Mouse (Mus musculus) kidney, adult 9 months (tissue): ENCODE measurements around the gene Foxp1.

Experiments
- DNase-seq: peaks from one replicate; pipeline ENCODE4 v3.0.0; 2022

Gene Foxp1

DNA sequence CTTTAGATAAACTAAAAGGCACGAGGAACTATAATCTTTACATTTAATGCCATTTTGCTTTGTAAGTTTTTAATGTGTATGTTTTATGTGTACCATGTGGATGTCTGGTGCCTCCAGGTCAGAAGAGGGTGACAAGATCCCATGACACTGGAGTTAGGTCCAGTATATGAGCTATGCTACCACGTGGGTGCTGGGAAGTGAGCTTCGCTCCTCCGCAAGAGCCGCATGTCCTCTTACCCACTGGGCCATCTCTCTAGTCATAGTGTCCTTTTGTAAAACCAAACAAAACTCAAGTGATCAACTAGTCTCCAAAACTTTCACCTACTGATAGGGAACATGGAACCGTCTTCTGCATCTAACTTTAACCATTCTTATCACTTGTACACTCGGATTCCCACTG is 542.5 kb downstream of the Foxp1 start:
- no peak for DNase-seq

DNA sequence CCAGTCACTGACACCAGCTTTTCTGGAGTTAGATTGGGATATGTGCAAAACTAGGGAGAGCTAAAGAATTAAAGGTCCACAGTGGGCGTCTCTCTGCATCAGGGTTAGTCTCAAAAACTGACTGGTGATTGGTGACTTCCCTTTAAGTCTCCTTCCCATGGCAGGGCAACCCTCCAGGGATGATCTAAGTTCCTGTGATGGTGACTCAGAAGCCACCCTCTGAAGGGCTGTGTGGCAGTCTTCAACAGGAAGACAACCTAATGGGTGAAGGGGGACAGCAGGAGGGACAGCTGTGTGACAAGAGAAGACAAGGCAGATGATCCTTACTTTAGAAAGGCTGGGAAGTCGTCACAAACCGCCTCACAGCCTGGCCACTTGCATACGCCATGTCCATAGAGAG is 544.7 kb downstream of the Foxp1 start:
- no peak for DNase-seq

DNA sequence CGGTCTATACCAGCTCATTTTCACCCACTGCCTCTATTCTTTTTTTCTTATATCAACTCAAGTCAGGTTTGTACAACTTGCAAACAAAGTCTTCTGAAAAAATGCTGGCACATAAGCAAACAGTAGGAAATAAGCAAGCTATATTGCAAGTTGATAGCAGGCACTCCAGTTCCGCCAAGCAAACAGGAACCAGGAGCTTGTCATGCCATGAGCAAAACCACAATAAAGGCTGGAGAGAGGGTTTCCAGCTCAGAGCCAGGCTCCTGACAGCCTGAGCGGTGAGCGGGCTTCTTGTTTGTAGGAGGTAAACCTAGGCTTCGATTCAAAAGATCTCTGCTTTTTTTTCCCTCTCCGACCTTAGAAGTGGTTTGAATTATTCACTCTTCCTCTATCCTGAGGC is 546.6 kb downstream of the Foxp1 start:
- DNase-seq: no peak

DNA sequence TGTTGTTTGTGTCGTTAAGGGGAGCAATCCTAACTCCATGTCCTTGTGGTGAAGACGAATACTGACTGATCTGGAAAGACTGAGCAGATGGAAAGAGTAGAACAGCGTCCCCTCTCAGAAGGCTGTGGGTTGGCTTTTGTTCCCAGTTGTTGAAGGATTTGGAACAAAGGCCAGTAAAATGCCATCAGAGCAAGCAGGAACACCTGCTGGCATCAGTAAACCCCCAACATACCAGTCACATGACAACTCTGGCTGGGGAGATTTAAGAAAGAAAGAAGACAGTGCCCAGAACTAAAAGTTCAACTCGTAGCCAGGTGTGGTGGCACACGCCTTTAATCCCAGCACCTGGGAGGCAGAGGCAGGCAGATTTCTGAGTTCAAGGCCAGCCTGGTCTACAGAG is 549.1 kb downstream of the Foxp1 start:
- no peak for DNase-seq

DNA sequence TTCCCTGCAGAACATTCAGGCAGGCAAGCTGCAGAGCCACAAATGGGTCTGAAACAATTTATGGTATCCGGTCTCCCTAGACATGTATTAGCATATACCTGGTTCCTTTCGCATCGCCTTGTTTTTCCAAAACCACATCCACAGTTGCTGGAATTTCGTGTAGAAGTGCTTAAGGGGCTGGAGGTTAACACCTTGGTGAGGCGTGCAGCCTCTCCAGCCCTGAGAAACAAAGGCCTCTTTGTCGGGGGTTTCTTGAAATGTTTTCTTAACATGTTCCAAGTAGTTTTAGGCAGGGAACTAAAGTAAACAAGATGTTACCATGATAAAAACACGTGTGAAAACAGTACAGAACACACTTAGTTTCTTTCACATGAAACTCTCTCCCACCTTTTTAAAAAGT is 550.1 kb downstream of the Foxp1 start:
- DNase-seq: no peak

DNA sequence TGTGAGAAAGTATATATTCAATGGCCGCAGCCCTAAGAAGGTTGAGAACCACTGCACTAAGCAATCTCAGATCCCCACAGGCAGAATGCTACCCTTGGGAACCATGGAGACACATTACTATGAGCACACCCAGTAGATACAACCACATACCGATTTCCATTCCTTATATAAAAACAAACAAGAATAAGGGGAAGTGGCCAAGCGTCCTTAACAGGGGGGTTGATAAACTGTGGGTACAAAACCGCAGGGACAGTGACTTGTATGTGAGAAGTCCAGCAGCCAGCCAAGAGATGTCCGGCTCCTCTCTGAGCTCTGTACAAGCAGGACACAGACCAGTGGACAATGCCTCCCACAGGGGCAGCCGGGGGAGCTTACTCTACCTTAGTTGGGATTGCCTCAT is 563.2 kb downstream of the Foxp1 start:
- DNase-seq: no peak

DNA sequence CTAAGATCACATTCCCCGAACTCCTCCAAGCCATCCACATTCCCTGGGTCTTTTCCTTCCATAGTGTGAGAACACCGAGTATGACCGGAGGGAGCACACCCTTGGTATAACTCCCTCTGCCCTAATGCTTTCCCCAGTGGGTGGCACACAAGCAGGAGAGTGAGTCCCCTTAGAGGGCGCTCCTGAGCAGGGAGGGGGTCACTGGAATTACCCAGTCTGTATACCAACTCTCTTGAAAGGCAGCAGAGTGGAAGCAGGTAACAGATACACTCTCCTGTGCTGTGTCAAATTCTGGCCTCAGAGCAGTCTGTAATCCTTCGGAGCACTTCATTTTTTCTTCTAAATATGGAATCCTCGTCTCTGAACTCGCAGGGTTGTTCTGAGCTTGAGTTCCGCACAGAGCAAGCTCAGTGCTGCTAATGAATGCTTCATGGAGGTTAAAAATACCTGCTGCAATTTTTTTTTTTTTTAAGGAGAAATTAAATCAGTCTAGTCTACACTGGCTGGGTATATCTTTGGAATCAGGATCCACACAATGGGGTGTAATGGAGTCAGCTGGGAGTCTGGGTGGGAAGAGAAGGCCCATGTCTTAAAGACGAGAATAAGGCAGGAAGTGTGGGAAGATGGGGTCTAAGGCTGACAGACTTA is 565.9 kb downstream of the Foxp1 start:
- no peak for DNase-seq

DNA sequence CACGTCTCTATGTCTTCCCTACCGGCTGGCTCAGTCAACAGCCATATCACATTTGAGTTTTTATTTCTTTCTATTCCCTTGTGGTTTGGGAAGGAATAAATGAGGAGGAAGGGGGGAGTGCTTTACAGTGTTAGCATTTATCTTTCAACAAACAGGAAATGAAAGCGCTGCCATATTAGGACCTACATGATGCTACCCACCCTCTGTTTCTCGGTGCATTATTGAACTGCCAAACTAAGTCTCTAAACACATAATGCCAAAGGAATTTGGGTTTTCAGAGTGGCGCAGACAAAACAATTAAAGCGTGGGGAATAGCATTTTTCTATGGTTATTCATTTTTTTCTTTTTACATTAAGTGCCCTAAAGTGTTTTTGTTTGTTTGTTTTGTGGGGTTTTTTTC is 566.8 kb downstream of the Foxp1 start:
- no peak for DNase-seq

DNA sequence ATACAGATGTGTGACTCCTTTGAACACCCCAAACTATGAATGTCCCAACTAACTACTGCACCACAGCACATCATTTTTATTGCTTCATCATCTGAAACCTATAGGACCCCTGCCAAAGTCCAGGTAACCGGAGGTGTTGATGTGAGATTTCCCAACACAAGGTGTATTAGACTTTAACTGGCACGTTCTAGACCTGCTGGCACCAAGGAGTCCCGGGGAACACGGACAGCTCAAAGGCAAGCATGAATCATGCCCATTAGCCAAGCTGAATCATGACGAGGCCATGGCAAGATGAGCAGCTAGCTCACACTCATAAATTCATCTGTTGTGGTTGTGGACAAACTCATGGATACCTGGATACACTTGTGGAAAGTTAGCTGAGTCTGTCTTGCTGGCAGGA is 568.1 kb downstream of the Foxp1 start:
- no peak for DNase-seq

DNA sequence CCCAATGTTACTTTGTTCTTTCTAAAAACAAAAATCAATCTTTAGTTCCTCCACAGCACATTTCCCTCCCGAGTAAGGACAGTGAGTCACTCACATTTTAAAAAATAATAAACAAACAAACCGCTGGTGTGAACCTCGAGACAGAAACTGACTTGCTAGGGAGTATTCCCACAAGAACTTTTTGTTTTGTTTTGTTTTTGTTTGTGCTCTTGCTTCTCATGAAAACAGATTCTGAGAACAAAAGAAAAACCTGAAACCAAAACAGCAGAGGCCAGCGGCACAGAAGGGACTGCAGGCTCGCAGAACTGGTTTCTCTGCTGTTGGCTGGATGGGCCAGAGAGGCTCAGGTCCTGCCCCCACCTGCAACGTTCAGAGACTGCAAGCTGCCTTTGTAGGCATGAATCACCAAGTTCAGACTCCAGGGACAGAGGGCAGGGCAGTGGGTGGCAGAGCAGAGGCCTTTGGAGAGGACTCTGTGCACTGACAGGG is 572.8 kb downstream of the Foxp1 start:
- DNase-seq: peak; percentile 54

DNA sequence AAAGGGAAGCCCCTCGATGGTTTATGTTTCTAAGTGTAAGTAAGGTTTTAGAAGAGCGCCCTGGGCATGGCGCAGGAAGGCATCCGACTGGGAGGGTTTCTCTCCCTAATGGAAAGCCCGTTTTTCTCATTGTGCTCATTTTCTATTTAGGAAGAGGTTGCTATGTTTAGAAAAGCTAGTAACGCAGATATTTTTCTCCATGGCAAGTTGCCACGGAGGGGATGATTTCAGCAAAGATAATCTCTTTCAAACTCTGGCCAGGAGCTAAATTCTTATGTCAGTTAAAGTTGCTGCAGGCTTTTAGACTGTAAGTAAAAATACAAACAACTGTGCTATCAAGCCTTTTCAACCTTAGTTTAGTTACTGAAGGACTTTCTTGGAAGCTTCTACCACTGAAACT is 573.2 kb downstream of the Foxp1 start:
- DNase-seq: peak; percentile 24

DNA sequence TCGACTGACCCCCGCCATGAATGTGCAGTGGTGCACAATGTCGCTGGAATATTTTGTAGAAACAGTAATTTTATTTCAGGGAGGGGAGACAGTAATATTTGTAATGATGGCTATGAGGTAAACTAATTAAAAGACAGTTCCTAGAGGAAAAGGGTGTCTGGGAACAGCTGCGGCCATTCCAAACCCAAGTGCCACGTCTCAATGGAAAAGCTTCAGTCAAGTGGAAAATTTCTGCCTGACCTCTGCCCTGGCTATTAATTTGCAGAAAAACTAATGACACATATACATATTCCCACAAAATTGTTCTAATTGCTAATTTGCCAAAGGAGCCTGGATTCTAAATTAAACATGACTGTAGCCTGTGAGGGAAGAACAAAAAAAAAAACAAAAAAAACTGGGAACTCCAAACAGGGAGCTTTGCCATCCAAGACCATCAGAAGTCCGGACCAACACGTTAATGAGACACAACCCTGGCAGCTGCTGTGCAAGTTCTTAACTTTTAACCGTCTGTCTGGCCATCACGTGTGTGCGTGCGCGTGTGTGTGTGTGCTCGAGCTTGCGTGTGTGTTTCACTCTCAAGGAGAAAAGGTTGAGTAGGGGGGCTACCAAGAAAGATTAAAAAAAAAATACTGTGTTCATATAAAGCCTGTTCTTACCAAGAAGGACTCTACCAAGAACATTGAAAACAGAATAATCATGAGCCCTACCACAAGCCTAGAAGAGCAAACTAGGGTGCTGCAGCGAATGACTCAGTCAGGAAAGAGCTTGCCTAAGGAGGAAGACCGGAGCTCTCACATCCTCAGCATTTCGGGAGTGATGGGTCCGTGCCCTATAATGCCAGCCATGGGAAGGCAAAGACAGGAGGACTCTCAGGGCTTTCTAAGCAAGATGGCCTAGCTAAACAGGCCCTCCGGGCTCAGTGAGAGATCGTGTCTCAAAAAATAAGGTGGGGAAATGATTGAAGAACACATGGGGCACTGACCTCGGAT is 574.1 kb downstream of the Foxp1 start:
- DNase-seq: no peak

DNA sequence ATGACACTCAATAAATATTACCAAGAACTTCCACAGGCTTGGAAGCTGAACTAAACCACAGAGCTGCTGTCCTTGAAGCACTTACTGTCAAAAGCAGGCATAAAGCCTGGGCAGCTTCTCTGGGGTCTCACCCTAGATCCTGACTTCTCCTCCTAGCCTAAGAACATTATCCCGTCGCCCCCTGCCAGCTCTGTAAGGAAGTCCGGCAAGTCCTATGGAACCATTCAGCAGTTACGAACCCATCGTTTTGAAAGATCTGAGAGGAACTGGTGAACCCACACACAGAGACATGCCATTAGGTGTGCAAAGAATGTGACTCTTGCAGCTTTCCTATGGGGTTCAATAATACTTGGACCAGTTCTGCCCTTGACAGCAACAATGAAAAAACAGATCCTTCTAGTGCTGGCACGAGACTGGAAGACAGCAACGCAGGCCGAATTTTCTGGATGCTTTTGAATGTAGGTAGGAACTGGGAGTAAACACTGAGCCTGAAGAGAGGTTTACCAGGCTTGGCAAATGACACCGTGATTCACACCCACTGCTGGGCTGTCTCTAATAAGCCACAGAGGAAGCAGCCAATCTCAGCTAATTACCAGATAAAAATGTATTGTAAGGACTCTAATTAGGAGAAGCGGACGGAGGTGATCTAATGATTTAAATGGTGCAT is 574.9 kb downstream of the Foxp1 start:
- DNase-seq: no peak

DNA sequence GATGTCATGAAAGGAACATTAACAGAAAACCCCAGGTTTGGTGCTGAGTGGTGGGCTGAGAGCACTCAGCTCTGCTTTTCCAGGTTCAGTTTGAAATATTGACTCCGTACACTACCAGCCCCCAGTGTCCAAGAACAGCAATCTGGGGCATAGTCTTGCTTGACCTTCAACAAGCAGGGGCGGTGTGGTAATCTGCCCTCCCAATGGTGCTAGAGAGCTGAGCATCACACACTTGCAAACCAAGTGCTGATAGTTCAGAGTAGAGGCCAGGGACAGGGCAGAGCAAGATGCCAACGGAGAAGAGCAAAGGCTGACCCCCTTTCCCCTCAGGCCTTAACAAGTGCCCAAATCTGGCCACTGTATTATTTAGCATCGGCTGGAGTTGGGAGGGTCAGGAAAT is 575.8 kb downstream of the Foxp1 start:
- no peak for DNase-seq

DNA sequence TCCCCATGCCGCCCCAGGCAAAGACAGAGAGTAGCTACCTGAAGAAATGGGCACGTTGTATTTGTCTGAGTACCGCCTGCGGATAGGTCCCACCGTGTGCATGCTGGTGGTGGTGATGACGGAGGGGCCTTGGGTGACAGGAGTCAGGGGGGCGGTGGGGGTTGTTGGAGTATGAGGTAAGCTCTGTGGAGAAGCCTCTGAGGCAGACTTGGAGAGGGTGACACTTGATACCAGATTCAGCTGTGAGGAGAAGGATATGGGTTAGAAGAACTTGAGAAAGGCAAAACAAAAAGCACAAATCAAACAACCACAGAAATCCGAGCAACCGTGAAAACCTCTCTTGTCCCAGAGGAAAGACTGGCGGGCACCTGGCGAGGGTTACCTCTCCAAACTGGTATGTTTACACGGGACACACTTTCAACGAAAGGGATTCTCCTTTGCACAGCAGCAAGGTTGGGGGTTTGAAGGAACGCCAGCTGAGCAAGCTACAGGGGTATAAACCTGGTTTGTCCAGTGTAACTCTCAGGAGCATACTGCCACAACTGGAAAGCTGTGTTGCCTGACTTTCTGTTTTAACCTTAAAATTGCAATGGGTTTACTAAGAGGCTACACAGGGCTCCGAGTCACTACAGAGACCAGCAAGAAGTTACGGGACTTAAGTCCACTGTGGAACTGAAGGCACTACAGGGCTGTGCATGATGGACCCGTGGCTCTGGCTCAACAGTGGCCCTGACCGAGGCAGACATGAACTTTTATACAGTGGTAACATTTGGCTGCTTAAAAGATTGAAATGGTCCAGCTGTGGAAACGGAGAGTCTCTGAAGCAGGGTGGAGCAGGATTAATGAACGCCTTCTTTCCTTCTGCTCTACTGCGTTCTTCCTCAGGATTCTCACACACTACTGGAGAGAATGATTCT is 576.8 kb downstream of the Foxp1 start:
- DNase-seq: no peak

DNA sequence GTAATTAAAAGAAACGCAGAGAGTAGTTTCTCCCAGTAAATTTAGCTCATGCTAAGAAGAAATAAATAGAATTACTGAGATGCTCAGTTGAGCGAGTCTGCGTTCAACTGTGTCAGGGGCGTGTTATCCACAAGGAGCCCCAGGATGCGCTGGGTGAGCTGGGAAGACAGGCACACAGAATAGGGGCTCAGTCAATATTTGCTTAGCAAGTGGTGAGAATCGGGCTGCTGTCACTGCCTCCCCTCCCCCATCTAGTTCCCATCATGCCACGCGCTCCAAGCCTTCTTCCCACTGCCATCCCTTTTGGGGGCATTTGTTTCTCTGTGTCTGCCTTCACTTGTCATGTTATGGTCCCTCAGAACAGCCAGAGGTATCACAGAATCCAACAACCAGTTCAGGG is 584.2 kb downstream of the Foxp1 start:
- DNase-seq: no peak

DNA sequence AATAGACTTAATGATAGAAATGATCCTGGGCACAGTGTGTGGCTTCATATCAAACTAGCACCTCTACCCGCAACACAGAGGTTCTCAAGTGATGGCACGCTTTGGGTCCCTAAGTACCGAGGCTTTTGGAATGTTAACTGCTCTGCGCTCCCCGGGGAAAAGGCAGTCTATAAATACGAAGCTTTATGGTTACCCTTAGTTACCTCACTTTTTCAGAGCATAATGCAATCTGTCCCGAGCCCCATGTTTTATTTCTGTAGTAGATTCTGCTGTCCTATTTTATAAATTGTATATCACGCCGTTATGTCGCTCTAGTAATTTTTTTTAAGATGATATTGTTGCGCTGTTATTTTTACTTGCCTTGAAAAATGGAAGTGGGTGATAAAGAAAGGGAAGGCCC is 585.0 kb downstream of the Foxp1 start:
- no peak for DNase-seq

DNA sequence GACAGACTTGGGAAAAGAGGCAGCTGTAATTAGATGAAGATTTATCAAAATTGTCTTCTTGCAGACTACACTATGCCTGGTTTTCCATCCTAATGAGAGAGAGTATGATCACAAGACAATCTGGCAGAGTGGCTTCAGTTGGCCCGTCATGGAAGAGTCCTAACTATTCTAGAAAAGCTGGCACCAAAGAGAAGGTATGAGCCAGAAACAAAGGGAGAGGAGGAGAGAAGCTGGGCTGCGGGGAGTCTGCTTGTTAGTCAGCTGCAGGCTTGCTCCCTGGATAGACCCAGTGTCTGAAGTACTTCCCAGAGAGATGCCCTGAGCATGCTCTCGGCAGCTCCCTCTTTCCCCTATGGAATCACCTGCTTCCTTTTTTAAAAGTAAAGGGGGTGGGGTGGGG is 586.1 kb downstream of the Foxp1 start:
- DNase-seq: no peak

DNA sequence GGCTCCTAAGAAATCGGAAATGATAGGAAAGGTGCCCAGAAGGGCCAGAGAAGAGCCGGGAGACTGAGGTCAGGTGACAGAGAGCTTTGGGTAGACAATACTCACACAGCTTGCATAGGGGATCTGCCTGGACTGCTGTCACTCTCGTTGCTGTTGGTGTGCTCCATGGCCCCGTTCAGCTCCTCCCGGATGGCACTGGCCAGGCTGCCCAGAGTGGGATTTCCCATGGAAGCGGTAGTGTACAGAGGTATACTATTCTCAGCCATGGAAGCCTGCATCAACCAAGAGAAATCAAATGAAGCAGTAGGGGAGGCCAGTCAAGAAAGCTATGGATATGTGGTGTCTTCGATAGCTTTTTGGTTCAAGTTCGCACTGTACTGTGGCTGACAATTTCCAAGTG is 587.4 kb downstream of the Foxp1 start:
- DNase-seq: no peak

DNA sequence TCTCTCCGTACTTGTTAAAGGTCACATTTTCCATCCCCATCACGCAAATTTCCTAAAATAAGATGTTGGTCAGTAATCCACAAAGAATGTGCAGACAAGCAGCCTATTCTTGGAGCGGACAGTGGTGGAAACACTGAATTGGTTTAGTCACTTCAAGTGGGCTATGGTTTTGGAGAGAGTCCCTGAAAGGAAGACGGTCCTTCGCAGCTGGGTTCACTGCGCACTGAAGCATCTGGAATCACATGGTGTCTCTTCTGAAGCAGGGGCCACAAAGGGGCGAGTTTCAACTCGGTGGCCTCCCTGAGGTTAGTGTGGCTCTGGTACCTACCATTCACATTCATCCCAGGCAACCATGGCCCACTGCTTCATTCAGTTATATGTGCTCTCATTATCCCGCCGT is 588.1 kb downstream of the Foxp1 start:
- DNase-seq: no peak

DNA sequence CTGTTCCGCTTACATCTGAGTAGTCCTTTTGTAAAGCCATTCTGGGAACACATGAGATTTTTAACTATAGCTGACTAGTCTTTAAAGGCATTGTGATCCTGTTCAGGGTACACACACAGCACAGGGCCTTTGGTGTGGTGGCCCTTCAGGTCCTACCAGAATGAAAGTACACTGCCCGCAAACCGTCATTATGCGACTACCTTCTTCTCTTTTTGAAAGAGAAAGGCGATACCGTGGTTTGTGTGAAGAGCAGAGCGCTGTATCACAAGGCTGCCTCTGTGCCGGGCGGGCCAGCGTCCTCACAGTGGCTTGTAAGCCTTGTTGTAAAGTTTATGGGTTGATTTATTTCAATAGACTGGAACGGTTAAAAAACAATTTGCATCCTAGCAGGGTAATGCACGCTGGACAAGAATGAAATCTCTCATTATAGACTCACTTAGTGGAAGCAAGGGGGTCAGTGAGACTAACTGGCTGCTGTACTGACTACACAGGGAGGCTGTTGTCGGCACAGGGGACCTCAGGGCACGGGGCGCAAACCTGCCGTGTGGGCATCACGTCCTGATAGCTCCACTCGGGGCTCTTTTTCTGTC is 589.3 kb downstream of the Foxp1 start:
- no peak for DNase-seq

DNA sequence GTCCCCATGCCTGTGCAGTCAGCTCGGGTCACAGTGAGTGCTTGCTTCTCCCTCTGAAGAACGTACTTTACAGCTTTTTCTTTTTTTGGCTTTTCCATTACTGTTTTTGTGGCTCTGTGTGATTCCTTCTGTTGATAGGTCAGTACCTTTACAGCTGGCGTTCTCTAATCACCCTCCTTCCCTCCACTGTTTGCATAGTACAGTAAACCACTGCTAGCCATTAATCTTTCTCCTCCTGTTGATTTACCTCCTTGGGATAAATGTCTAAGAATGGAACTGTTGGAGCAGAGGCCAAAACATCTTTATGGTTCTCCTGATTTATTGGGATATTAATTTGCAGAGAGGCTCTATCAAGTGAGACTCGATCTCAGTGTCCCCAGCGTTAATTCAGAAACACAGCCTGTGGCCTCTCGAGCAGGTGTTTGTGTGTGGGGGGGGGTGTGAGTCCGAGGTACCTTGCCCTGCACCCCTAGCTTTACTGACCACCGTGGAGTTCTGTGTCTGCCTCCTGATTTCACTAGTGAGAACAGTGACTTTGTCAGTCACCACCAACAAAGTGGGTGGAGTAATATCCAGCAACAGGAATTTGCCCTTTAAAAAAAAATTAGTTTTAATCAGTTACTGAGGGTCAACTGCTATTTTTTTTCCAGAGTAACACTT is 590.5 kb downstream of the Foxp1 start:
- peak; percentile 9 for DNase-seq
